Mouse (Mus musculus) embryonic facial prominence, embryonic 14.5 days (tissue): Measurements from ENCODE around the gene Slit2. TPM values are rescaled to one million over a fixed set of nuclear protein-coding genes. Genes with fewer than 3 reads are reported as not detected.
A peak's percentile ranks its signal among the peaks of the same experiment; 100 is the strongest.

Experiments used
- ATAC-seq: fragments of 200-750 bp; cut with Nextera tagmentation; 2 replicates; pipeline ENCODE4 v1.8.0; 2017; ENCODE audit warnings: low read depth, moderate number of reproducible peaks, moderate TSS enrichment
- DNase-seq: peaks from one replicate; pipeline ENCODE4 v3.0.0-alpha.2; 2015; ENCODE audit warnings: low spot score
- H3K27ac ChIP-seq: fragments of 300-500 bp; sonication (generic); replicated peaks from 2 replicates; pipeline ENCODE4 v1.5.1; 2014; ENCODE audit warnings: low read depth, mild to moderate bottlenecking, low read length, moderate library complexity
- H3K27me3 ChIP-seq: fragments of 300-500 bp; sonication (generic); replicated peaks from 2 replicates; pipeline ENCODE4 v1.6.1; 2014; ENCODE audit warnings: low read length; ENCODE audit not compliant: control insufficient read depth, insufficient read depth
- H3K36me3 ChIP-seq: fragments of 300-500 bp; sonication (generic); 2 replicates; pipeline ENCODE4 v1.6.1; 2014; ENCODE audit warnings: low read length, mixed read lengths; ENCODE audit not compliant: control insufficient read depth, insufficient read depth
- H3K4me1 ChIP-seq: fragments of 300-500 bp; sonication (generic); 2 replicates; pipeline ENCODE4 v1.6.1; 2014; ENCODE audit warnings: antibody characterized with exemption, low read length; ENCODE audit not compliant: control insufficient read depth, insufficient read depth
- H3K4me2 ChIP-seq: fragments of 300-500 bp; sonication (generic); 2 replicates; pipeline ENCODE4 v1.6.1; 2014; ENCODE audit warnings: low read depth, mild to moderate bottlenecking, low read length, moderate library complexity, mixed read lengths
- H3K4me3 ChIP-seq: fragments of 300-500 bp; sonication (generic); 2 replicates; pipeline ENCODE4 v1.5.1; 2014; ENCODE audit warnings: low read depth, mild to moderate bottlenecking, low read length
- H3K9ac ChIP-seq: fragments of 300-500 bp; sonication (generic); 2 replicates; pipeline ENCODE4 v1.6.1; 2014; ENCODE audit warnings: low read depth, mild to moderate bottlenecking, low read length, moderate library complexity, mixed read lengths
- H3K9me3 ChIP-seq: fragments of 300-500 bp; sonication (generic); 2 replicates; pipeline ENCODE4 v1.6.1; 2016; ENCODE audit warnings: low read length; ENCODE audit not compliant: control insufficient read depth
- WGBS: fragments of 180-500 bp; shearing (Covaris S2); extraction: QIAGEN DNeasy Blood & Tissue Kit; methylation state at CpG from one replicate; pipeline ENCODE4 v1.1.7; 2014; 5-methylcytosine and 5-hydroxymethylcytosine counted together
- polyA plus RNA-seq: library from polyadenylated mRNA; unstranded; fragments of >200 nt; fragmentation: Nextera tagmentation; extraction: Ambion mirVana; gene quantifications from 2 replicates; pipeline ENCODE4 v1.2.1, GENCODE M21; 2014

Gene Slit2
- polyA plus RNA-seq, 1 experiment from 2014 or later: 27.0 TPM

- no peaks in the 10 kb centered on the region for H3K36me3 ChIP-seq
- no peak overlapping the region for H3K9ac ChIP-seq
- H3K4me3 ChIP-seq: no peak overlapping the region
- DNase-seq: no peak
- no peak overlapping the region for H3K27ac ChIP-seq
- WGBS: 20% methylated on average over 1 of the region's 1 CpGs
- no peaks in the 10 kb centered on the region for H3K4me1 ChIP-seq
- H3K4me2 ChIP-seq: no peak overlapping the region
- no peaks in the 10 kb centered on the region for H3K9me3 ChIP-seq
- ATAC-seq: peak; percentile 26
- H3K27me3 ChIP-seq: no peaks in the 10 kb centered on the region
These were observed 130.5 kb downstream of the Slit2 start for GRCm38 (mm10) chr5:48113400-48113799.

- Histone ChIP-seq H3K9me3 (no peaks in the 10 kb centered on the region), H3K27me3 (no peaks in the 10 kb centered on the region), H3K27ac (no peak overlapping the region), H3K36me3 (no peaks in the 10 kb centered on the region), H3K4me1 (no peaks in the 10 kb centered on the region), H3K4me3 (no peak overlapping the region), H3K4me2 (no peak overlapping the region), H3K9ac (no peak overlapping the region)
- DNase-seq: no peak
- 61% methylated on average over 4 of the region's 4 CpGs for WGBS
- ATAC-seq: no peak
These were observed 132.1 kb downstream of the Slit2 start for GRCm38 (mm10) chr5:48114969-48115537.

- Histone ChIP-seq H3K4me2 (no peak overlapping the region), H3K36me3 (no peaks in the 10 kb centered on the region), H3K27ac (no peak overlapping the region), H3K4me3 (no peak overlapping the region), H3K27me3 (no peaks in the 10 kb centered on the region), H3K4me1 (no peaks in the 10 kb centered on the region), H3K9ac (no peak overlapping the region), H3K9me3 (no peaks in the 10 kb centered on the region)
- DNase-seq (no peak), ATAC-seq (no peak)
- WGBS: 80% methylated on average over 5 of the region's 5 CpGs
These were observed 139.7 kb downstream of the Slit2 start for GRCm38 (mm10) chr5:48122651-48123050.

DNA sequence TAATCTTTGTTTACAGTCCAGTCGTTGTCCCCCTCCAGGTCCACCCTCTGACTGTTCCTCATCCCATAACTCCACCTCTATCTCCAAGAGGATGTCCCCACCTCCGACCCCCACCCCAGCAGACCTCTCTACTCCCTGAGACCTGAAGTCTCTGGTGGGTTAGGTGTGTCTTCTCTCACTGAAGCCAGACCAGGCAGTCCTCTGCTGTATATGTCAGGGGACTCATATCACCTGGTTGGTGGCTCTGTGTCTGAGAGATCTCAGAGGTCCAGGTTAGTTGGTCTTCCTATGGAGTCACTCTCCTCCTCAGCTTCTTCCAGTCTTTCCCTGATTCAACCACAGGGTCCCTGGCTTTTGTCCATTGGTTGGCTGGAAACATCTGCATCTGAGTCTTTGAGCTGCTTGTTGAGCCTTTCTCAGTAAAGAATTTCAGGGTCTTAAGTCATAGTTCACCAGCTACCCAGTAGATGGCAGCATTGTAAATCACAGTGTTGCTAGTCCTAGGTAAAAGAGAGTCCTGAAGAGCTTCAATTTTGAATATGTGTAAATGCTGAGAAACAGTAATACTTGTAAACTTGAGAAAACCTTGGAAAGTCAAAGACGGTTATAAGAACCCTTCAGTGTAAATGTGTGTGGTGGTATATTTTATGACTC is 143.0 kb downstream of the Slit2 start:
- Histone ChIP-seq H3K9ac (no peak overlapping the region), H3K27ac (no peak overlapping the region), H3K9me3 (no peaks in the 10 kb centered on the region), H3K4me1 (no peaks in the 10 kb centered on the region), H3K4me2 (no peak overlapping the region), H3K4me3 (no peak overlapping the region), H3K36me3 (no peaks in the 10 kb centered on the region), H3K27me3 (no peaks in the 10 kb centered on the region)
- ATAC-seq (peak; percentile 44; the same call in 1 of the 2 replicates), DNase-seq (peak; percentile 70)
- WGBS: 81% methylated on average over 3 of the region's 3 CpGs

- 80% methylated on average over 4 of the region's 4 CpGs for WGBS
- Histone ChIP-seq H3K9ac (no peak overlapping the region), H3K4me2 (no peak overlapping the region), H3K27me3 (no peaks in the 10 kb centered on the region), H3K9me3 (no peaks in the 10 kb centered on the region), H3K4me3 (no peak overlapping the region), H3K4me1 (no peaks in the 10 kb centered on the region), H3K36me3 (no peaks in the 10 kb centered on the region), H3K27ac (no peak overlapping the region)
- DNase-seq (no peak), ATAC-seq (no peak)
These were observed 147.0 kb downstream of the Slit2 start for GRCm38 (mm10) chr5:48129981-48130380.

- Histone ChIP-seq H3K36me3 (no peaks in the 10 kb centered on the region), H3K27ac (no peak overlapping the region), H3K27me3 (no peaks in the 10 kb centered on the region), H3K4me1 (no peaks in the 10 kb centered on the region), H3K9me3 (no peaks in the 10 kb centered on the region), H3K4me3 (no peak overlapping the region), H3K9ac (no peak overlapping the region), H3K4me2 (no peak overlapping the region)
- 18% methylated on average over 3 of the region's 3 CpGs for WGBS
- ATAC-seq (no peak), DNase-seq (peak; percentile 38)
These were observed 153.6 kb downstream of the Slit2 start for GRCm38 (mm10) chr5:48136571-48136970.

DNA sequence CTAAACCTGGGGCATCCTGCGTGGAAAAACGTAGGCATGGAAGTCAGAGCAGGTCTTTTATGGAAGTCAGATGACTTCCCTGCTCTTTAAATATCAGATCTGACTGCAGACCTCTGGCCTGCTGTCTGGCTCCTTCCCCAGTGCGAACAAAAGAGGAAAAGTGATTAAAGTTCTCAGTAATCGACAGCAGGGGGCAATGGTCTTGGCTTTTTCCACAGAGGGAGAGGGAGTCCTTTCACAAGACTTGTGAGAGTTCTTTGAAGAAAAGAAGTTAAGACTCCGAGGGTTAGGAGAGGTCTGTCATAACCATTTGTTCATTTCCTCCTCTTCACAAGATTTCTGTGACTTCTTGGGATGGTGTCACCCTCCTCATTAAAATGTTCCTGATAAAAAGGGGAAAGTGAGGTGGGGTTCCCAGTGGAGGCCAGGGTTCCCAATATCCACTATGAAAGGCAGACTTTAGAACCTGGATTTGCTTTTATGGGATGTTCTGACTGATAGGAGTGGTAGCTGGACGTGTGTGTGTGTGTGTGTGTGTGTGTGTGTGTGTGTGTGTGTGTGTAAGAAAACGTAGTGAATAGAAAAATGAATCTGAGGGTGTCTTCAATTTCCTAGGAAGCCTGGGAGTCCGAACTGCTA is 156.0 kb downstream of the Slit2 start:
- DNase-seq (peak; percentile 44), ATAC-seq (no peak)
- Histone ChIP-seq H3K9me3 (no peaks in the 10 kb centered on the region), H3K4me3 (no peak overlapping the region), H3K4me1 (no peaks in the 10 kb centered on the region), H3K4me2 (no peak overlapping the region), H3K36me3 (no peaks in the 10 kb centered on the region), H3K9ac (no peak overlapping the region), H3K27me3 (no peaks in the 10 kb centered on the region), H3K27ac (no peak overlapping the region)
- 11% methylated on average over 8 of the region's 8 CpGs for WGBS

- Histone ChIP-seq H3K4me2 (no peak overlapping the region), H3K27ac (no peak overlapping the region), H3K9ac (no peak overlapping the region), H3K4me3 (no peak overlapping the region), H3K9me3 (no peaks in the 10 kb centered on the region), H3K4me1 (no peaks in the 10 kb centered on the region), H3K36me3 (no peaks in the 10 kb centered on the region), H3K27me3 (no peaks in the 10 kb centered on the region)
- WGBS: 29% methylated on average over 6 of the region's 6 CpGs
- ATAC-seq (no peak), DNase-seq (peak; percentile 13)
These were observed 156.5 kb downstream of the Slit2 start for GRCm38 (mm10) chr5:48139488-48139862.

DNA sequence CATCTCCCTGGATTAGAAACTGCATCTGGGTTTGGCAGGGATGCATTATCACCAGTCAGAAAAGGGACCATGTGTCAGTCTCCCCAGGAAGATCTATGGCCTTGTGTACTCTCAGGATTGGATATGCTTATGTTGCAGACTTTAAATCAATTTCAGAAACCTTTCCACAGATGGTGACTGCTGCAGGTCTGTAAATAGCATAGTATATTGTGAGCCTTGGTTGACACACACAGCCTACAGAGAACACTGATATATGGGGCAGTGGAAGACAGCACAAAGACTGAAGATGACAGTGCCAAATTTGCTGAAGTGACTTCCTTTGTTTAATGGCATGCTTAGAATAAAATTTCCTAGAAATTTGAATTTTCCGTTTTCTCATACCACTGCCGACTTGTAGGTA is 163.1 kb downstream of the Slit2 start:
- no peaks in the 10 kb centered on the region for H3K27me3 ChIP-seq

More for the DNA sequence above, 163.1 kb downstream of the Slit2 start:
- Histone ChIP-seq H3K36me3 (no peaks in the 10 kb centered on the region), H3K4me3 (no peak overlapping the region), H3K4me2 (no peak overlapping the region), H3K9me3 (no peaks in the 10 kb centered on the region), H3K4me1 (no peaks in the 10 kb centered on the region), H3K9ac (no peak overlapping the region), H3K27ac (no peak overlapping the region)
- ATAC-seq (no peak), DNase-seq (no peak)
- WGBS: 81% methylated on average over 2 of the region's 2 CpGs
